Mouse (Mus musculus) cerebellum, adult 2 months (tissue): ENCODE measurements around the gene Dnah3.

Experiments
- CTCF ChIP-seq: fragments of 200-500 bp; IDR thresholded peaks from 2 replicates; pipeline ENCODE4 v1.5.1; 2011; ENCODE audit warnings: low read depth, mild to moderate bottlenecking, control low read depth, low read length, moderate library complexity, borderline replicate concordance; ENCODE audit not compliant: insufficient read depth
- POLR2A ChIP-seq: fragments of 200-500 bp; IDR thresholded peaks from 2 replicates; pipeline ENCODE4 v1.6.1; 2011; ENCODE audit warnings: low read length, control low read depth, borderline replicate concordance; ENCODE audit not compliant: insufficient read depth

GRCm38 (mm10) chr7:120116976-120117375 lies 21.9 kb upstream of the Dnah3 start:
- TF ChIP-seq POLR2A (no peak), CTCF (no peak)
